Mouse (Mus musculus): ENCODE results near the gene Gnas. TPM values are rescaled to one million over a fixed set of nuclear protein-coding genes. Genes with fewer than 3 reads are reported as not detected.
"Not testable (repeated sequence)": the region's sequence is repeated elsewhere in the genome, so short reads cannot be mapped to it uniquely, and the experiment has no call there.

Gene Gnas
- total RNA-seq, 1 experiment from 2014 or later, result 285 TPM

- not testable (repeated sequence) for ATAC-seq (ENCODE audit: extremely low read depth, insufficient number of reproducible peaks, low FRiP score, poor library complexity, severe bottlenecking)
Observed at GRCm38 (mm10) chr2:174315445-174315844, 31.3 kb downstream of the Gnas start.

DNA sequence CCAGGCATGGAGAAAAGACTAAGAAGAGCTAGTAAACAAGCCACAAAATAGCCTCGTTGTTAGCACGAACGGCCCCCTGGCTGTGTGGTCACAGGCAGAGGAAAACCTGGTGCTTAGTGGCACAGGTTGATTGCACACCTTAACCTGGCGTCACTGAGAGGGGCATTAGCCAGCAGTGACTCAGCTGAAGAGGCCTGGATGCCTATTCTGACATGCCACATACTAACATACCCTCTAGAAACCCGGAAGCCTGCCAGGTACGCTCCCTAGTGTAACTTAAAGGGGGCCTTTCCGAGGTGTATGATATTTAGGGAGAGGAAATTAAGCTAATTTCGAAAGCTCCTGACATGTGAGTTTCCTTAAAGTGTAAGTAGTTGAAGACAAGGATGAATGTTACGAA is 32.5 kb downstream of the Gnas start:
- no peak for ATAC-seq (ENCODE audit: extremely low read depth, insufficient number of reproducible peaks, low FRiP score, poor library complexity, severe bottlenecking)

GRCm38 (mm10) chr2:174325989-174326388 is 41.9 kb downstream of the Gnas start:
- no peak for ATAC-seq (ENCODE audit: extremely low read depth, insufficient number of reproducible peaks, low FRiP score, poor library complexity, severe bottlenecking)

DNA sequence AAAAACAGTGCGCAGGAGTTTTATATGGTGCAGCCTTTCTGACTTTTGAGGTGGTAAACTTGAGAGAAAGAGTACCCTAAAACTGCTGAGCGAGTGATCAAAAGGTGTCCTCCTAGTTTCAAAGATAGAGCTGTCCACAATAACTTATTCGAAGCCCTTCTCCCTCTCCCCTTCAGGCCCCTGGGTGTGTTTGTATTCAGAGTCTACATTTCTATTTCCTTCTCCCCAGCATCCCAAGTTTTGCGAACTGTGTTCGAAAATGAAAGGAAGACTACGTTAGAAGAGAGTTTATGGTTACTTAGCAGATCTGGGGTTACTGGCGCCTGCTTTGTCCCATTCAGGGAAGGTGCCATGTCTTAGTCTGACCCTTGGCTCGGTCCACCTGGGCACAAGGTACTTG is 42.4 kb downstream of the Gnas start:
- no peak for ATAC-seq (ENCODE audit: extremely low read depth, insufficient number of reproducible peaks, low FRiP score, poor library complexity, severe bottlenecking)

DNA sequence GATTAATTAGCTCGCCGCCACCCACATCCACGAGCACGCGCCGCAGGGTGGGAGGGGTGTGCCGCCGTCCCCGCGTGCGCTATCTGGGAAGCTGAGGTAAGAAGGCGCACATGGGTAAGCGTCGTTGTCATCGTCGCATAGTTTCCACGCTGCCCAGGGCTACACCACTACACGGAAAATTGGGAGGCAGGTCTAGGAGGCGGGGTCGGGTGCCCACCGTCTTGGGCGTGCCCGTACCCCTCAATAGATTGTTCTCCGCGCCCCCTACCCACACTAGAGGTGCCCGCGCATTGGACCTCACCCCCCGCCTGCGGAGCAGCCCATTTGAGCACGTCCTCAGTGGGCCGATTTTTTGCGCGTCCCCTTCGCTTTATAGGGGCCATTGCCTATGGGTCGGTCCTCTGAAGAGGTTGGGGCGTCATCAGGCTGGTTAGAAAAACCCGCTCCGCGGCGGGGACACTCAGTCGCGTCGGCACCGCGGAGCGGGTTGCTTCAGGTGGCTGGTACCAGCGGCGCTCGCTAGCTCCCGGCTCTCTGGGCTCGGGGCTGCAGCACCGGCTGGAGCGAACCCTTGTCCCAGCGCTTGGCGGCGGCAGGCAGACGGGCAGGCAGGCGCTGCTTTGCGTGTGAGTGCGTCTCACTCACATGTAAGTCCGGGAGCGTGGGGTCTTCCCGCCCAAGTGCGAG is 43.3 kb downstream of the Gnas start:
- peak; percentile 65 for ATAC-seq (ENCODE audit: extremely low read depth, insufficient number of reproducible peaks, low FRiP score, poor library complexity, severe bottlenecking)

- ATAC-seq (ENCODE audit: extremely low read depth, insufficient number of reproducible peaks, low FRiP score, poor library complexity, severe bottlenecking), result no peak
Observed at GRCm38 (mm10) chr2:174328358-174328905, 44.3 kb downstream of the Gnas start.

- peak; percentile 13; the same call in 1 of the 2 replicates for ATAC-seq (ENCODE audit: extremely low read depth, insufficient number of reproducible peaks, low FRiP score, poor library complexity, severe bottlenecking)
Observed at GRCm38 (mm10) chr2:174328926-174329662, 45.0 kb downstream of the Gnas start.

- ATAC-seq (ENCODE audit: extremely low read depth, insufficient number of reproducible peaks, low FRiP score, poor library complexity, severe bottlenecking), result no peak
Observed at GRCm38 (mm10) chr2:174329663-174330615, 45.8 kb downstream of the Gnas start.

DNA sequence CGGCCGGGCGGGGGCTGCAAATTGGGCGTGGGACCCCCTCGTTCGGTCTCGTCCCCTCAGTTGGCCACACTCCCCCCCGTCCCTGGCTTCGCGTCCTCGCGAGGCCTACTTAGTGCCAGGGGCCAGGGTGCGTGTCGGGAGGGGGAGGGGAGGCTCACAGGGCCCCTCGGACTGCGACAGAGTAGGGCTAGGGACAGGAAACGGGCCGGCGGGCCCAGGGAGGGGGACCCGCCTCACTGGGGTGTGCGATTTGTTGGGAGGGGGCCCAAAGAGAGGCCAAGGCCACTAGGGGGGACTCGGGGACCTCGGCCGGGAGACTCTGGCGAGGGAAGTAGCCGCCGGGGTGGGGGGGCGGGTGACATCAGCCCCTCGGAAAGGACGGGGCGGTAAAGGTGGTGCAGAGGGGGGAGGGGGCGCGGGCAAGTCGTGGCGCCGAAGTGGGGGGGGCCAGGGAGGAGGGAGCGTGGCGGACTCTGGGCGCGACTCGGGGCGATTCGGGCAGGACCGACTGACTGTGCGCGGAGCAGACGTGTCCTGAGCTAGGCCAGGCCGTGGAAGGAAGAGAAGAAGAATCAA is 46.6 kb downstream of the Gnas start:
- peak; percentile 39 for ATAC-seq (ENCODE audit: extremely low read depth, insufficient number of reproducible peaks, low FRiP score, poor library complexity, severe bottlenecking)

DNA sequence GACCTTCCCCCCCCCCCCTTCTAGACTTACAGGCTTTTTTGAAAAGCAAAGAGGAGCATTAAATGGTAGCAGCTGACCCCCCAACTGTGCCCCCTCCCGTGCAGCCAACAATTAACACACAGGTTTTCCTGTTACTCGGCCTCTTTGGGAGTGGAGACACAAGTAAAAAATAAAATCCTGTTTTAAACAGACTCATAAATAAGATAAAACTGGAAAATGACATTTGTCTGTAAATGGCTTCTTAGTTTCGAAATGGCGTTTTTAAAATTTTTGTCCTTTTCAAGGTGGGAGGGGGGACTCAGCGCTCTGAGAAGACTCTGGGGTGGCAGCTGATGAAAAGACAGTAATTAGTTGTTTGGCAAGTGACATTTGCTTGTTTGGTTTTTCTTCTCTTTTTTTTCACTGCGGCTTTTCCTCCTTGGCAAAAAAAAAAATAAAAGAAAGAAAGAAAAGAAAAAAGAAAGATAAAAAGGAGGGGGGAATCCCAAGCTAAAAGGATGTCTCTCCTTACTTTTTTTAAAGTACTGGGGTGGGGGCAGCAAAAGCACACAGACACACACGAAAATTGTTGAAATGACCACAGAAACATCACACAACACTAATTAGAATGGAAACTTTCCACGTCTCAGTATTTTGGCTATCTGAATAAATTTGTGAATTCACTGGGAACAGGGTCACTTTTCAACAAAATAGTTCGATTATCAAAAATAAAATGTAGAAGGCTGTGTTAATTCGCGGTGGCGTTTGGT is 47.3 kb downstream of the Gnas start:
- ATAC-seq (ENCODE audit: extremely low read depth, insufficient number of reproducible peaks, low FRiP score, poor library complexity, severe bottlenecking), result no peak

GRCm38 (mm10) chr2:174333239-174333890 is 49.2 kb downstream of the Gnas start:
- ATAC-seq (ENCODE audit: extremely low read depth, insufficient number of reproducible peaks, low FRiP score, poor library complexity, severe bottlenecking), result no peak

GRCm38 (mm10) chr2:174334415-174334814 is 50.3 kb downstream of the Gnas start:
- ATAC-seq (ENCODE audit: extremely low read depth, insufficient number of reproducible peaks, low FRiP score, poor library complexity, severe bottlenecking), result no peak

DNA sequence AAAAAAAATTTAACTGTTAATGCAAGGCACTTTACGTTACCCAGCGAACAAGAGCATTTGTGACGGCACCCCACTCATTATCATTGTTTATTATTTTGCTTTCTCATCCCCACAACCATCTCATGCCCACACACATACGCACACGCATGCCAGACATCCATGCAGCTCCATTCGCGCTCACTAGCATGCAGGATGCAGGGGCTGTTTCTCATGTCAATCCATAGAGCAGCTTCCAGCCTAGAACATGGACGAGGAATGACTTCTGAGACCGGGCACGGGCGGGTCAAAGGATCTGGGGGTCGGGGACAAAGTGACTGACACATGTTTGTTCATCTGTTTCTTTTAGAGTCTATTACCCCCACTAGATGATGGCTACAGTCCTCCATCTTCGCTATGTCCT is 53.2 kb downstream of the Gnas start:
- no peak for ATAC-seq (ENCODE audit: extremely low read depth, insufficient number of reproducible peaks, low FRiP score, poor library complexity, severe bottlenecking)

DNA sequence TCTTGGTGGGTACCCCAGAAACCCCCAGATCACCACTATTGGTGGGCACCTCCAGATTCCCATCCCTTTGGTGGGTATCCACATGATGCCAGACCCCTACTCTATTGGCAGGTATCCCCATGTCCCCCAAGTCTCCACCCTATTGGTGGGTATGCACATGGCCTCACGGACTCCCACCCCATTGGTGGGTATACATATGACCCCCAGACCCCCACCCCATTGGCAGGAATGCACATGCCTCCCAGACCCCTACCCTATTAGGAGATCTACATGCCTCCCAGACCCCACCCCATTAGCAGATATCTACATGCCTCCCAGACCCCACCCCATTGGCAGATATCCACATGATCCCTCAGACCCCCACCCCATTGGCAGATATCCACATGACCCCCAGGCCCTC is 55.6 kb downstream of the Gnas start:
- ATAC-seq (ENCODE audit: extremely low read depth, insufficient number of reproducible peaks, low FRiP score, poor library complexity, severe bottlenecking), result no peak

DNA sequence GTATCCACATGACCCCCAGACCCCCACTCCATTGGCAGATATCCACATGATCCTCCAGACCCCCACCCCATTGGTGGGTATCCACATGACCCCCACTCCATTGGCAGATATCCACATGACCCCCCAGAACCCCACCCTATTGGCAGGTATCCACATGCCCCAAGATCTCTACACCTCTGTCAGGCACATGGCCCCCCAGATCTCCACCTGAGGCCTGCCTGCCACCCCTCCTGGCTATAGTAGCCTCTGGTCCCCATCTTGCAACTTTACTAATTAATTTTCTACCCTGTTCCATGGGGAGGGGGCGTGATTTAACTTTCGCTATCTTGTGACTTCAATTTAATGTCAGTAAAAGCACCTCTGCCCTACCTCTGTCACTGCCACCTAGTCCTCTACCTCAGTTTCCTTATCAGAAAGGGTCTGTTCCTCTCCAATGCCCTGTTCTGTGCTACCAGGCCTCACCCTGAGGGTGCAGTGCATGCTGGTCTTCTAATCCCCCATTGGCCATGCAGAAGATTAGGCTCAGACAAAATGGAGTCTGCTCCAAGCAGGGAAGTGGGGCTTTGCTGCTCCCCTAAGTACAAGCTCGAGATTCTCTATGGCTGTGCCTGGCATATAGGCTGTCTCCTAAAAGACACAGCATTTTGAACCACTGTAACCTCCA is 56.2 kb downstream of the Gnas start:
- no peak for ATAC-seq (ENCODE audit: extremely low read depth, insufficient number of reproducible peaks, low FRiP score, poor library complexity, severe bottlenecking)

GRCm38 (mm10) chr2:174340893-174341580 is 56.9 kb downstream of the Gnas start:
- ATAC-seq (ENCODE audit: extremely low read depth, insufficient number of reproducible peaks, low FRiP score, poor library complexity, severe bottlenecking), result no peak

Measured in neutrophil, adult 5-6 weeks (primary cell).